28 mouse cellular contexts compared by ENCODE assay signal in the genomic region with DNA sequence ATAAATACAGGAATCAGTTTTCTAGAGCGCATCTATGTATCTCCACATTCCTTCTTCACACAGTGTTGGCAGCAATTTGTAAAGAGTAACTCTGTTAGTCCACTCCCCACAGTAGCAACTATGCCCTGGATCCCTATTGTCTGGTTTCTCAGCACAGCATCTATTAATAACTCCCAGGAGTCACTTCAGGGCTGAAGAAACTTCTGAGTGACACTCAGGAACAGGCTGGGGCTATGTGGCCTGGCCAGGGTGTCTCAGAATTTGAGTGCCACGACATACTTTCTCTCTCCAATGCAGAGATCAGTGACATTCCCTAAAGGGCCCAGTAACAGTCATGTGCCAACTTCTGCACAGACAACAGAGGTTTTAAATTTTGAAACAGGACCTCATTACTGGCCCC.
DNase-seq lines count a peak whose midpoint lies in the region; ATAC-seq and TF ChIP-seq lines count a peak whose summit lies in the region.
"Had no signal": no experiment of that assay in that cellular context is flagged by ENCODE, and none has a peak within 500 bp of the region (broad histone marks: within the 10 kb centered on the region; RNA-seq: fewer than 3 reads in every experiment).

No protein-coding gene starts in this region.

- peaks cover 29% of the 10 kb centered on the region for H3K4me1 ChIP-seq in heart, embryonic 13.5 days
- H3K4me1 ChIP-seq in embryonic fibroblast, embryonic 13.5 days (ENCODE audit: control insufficient read depth, insufficient read depth, low read length), result peaks cover 12% of the 10 kb centered on the region; the same call in 1 of the 2 replicates
- no peaks in the 10 kb centered on the region for H3K4me1 ChIP-seq in forebrain, embryonic 16.5 days (replicated peaks; ENCODE audit: control insufficient read depth, insufficient read depth, low read length)
- H3K4me1 ChIP-seq: intestine, embryonic 15.5 days; limb, embryonic 12.5 days; liver, embryonic 15.5 days had no signal

- no peak overlapping the region for H3K4me2 ChIP-seq in heart, embryonic 13.5 days
- no peak overlapping the region for H3K4me2 ChIP-seq in forebrain, embryonic 16.5 days (ENCODE audit: low read length)
- H3K4me2 ChIP-seq: forebrain, embryonic 12.5 days; hindbrain, embryonic 12.5 days; intestine, embryonic 15.5 days; limb, embryonic 12.5 days; liver, embryonic 15.5 days; lung, embryonic 15.5 days; midbrain, embryonic 12.5 days; neural tube, embryonic 13.5 days had no signal

- TF ChIP-seq POLR2A in embryonic fibroblast, embryonic 13.5 days (IDR thresholded peaks at IDR 0.05; ENCODE audit: low read depth, low read length), result no peak

- H3K27ac ChIP-seq in heart, embryonic 13.5 days (replicated peaks), result peak overlapping the region; percentile 2; the same call in 1 of the 2 replicates
- H3K27ac ChIP-seq in embryonic fibroblast, embryonic 13.5 days (ENCODE audit: insufficient read depth, low read length), result peak overlapping the region; percentile 94
- H3K27ac ChIP-seq in forebrain, embryonic 16.5 days (ENCODE audit: low read length), result no peak overlapping the region
- H3K27ac ChIP-seq: forebrain, embryonic 12.5 days; hindbrain, embryonic 12.5 days; hindbrain, postnatal 0 days; intestine, embryonic 15.5 days; limb, embryonic 12.5 days; liver, embryonic 15.5 days; lung, embryonic 15.5 days; midbrain, embryonic 12.5 days; neural tube, embryonic 13.5 days had no signal

- ATAC-seq in heart, embryonic 13.5 days (ENCODE audit: extremely low read depth, insufficient number of reproducible peaks, low FRiP score, low TSS enrichment), result no peak
- ATAC-seq in forebrain, embryonic 16.5 days, result no peak
- ATAC-seq: hindbrain, postnatal 0 days had no signal

- no peaks in the 10 kb centered on the region for H3K9me3 ChIP-seq in heart, embryonic 13.5 days
- H3K9me3 ChIP-seq in forebrain, embryonic 16.5 days (ENCODE audit: control insufficient read depth, low read length), result no peaks in the 10 kb centered on the region
- H3K9me3 ChIP-seq: forebrain, embryonic 12.5 days; hindbrain, embryonic 12.5 days; intestine, embryonic 15.5 days; limb, embryonic 12.5 days; liver, embryonic 15.5 days; lung, embryonic 15.5 days; midbrain, embryonic 12.5 days; neural tube, embryonic 13.5 days had no signal

- no peak overlapping the region for H3K9ac ChIP-seq in heart, embryonic 13.5 days
- no peak overlapping the region for H3K9ac ChIP-seq in forebrain, embryonic 16.5 days (replicated peaks; ENCODE audit: low read depth, low read length)
- H3K9ac ChIP-seq: forebrain, embryonic 12.5 days; hindbrain, embryonic 12.5 days; intestine, embryonic 15.5 days; limb, embryonic 12.5 days; liver, embryonic 15.5 days; lung, embryonic 15.5 days; midbrain, embryonic 12.5 days; neural tube, embryonic 13.5 days had no signal

- 52% methylated on average over 2 of the region's 2 CpGs for WGBS in heart, embryonic 13.5 days
- WGBS in forebrain, embryonic 16.5 days, result 80% methylated on average over 2 of the region's 2 CpGs

- no peak for TF ChIP-seq CTCF in embryonic fibroblast, embryonic 13.5 days (IDR thresholded peaks at IDR 0.05; ENCODE audit: borderline replicate concordance, insufficient read depth, low read length)

- H3K36me3 ChIP-seq in heart, embryonic 13.5 days, result peaks cover 15% of the 10 kb centered on the region
- peaks cover 5% of the 10 kb centered on the region for H3K36me3 ChIP-seq in forebrain, embryonic 16.5 days (ENCODE audit: control insufficient read depth, insufficient read depth)
- H3K36me3 ChIP-seq: intestine, embryonic 15.5 days; liver, embryonic 15.5 days; lung, embryonic 15.5 days had no signal

- intact Hi-C loops in heart, postnatal 14 days (cut with DNase I), result no loop called here

- H3K4me3 ChIP-seq in heart, embryonic 13.5 days, result no peak overlapping the region
- H3K4me3 ChIP-seq in embryonic fibroblast, embryonic 13.5 days (ENCODE audit: insufficient read depth, low read length), result no peak overlapping the region
- H3K4me3 ChIP-seq in forebrain, embryonic 16.5 days (replicated peaks; ENCODE audit: low read length), result no peak overlapping the region
- H3K4me3 ChIP-seq: forebrain, embryonic 12.5 days; hindbrain, embryonic 12.5 days; intestine, embryonic 15.5 days; limb, embryonic 12.5 days; liver, embryonic 15.5 days; lung, embryonic 15.5 days; midbrain, embryonic 12.5 days; neural tube, embryonic 13.5 days had no signal

- DNase-seq in heart, adult 11 months, result peak; percentile 84
- DNase-seq in heart, adult 9 months (ENCODE audit: low spot score in 2 of 2), result no peak
- DNase-seq in heart, postnatal 14 days, result no peak
- DNase-seq in 3T3-L1 (ENCODE audit: low read depth, low spot score), result peak; percentile 42
- no peak for DNase-seq in kidney, adult 8-10 months
- DNase-seq: adrenal gland, adult 2 months; adrenal gland, postnatal 36 days; cerebellum, adult 2 months; cerebellum, postnatal 14 days; gastrocnemius, postnatal 25 days; kidney, adult 9 months; kidney, postnatal 10 days; layer of hippocampus, postnatal 36 days; lung, postnatal 36 days; thymus, adult 2 months; thymus, postnatal 36 days had no signal

- H3K27me3 ChIP-seq in heart, embryonic 13.5 days (replicated peaks), result no peaks in the 10 kb centered on the region
- no peaks in the 10 kb centered on the region for H3K27me3 ChIP-seq in forebrain, embryonic 16.5 days (replicated peaks; ENCODE audit: control insufficient read depth, insufficient read depth, low read length)
- H3K27me3 ChIP-seq: forebrain, embryonic 12.5 days; hindbrain, embryonic 12.5 days; intestine, embryonic 15.5 days; limb, embryonic 12.5 days; liver, embryonic 15.5 days; lung, embryonic 15.5 days; midbrain, embryonic 12.5 days; neural tube, embryonic 13.5 days had no signal

Comparison
In these comparisons a context has a peak if more than half of its experiments do, and no peak if none do; other contexts are left out.
1. DNase-seq: peak in heart, adult 11 months (single experiment) and 3T3-L1 (single experiment); none in heart, adult 9 months (0 of 2), heart, postnatal 14 days (0 of 2) and kidney, adult 8-10 months (0 of 2).